Comparison of ENCODE assay signal across 1 mouse cellular context in genomic region chr10:80033511-80034391, GRCm38 (mm10).
A peak's percentile ranks its signal among the peaks of the same experiment; 100 is the strongest.
TF ChIP-seq lines count a peak whose summit lies in the region.

No protein-coding gene starts in this region.

TF ChIP-seq in MEL, 35 proteins besides CTCF, POLR2A, EP300 and RAD21:
- TF ChIP-seq MYC (IDR thresholded peaks at IDR 0.05; ENCODE audit: low read depth, low read length) (no peak), SMC3 (IDR thresholded peaks at IDR 0.05; ENCODE audit: low read depth, low read length) (peak; percentile 30), POLR2AphosphoS2 (IDR thresholded peaks at IDR 0.05; ENCODE audit: low read length) (peak; percentile 63; the same call in 1 of the 2 replicates), MAZ (IDR thresholded peaks at IDR 0.05; ENCODE audit: low read depth, low read length) (0 out of 2 replicates have a peak, but pooled peaks have one; percentile 35)
TF ChIP-seq in MEL: peak in this region for 3.
